Mouse (Mus musculus) brain, embryonic 14.5 days (tissue): ENCODE data around the gene Vgf.

ENCODE experiments used
- CTCF ChIP-seq: fragments of 200-500 bp; IDR thresholded peaks from 2 replicates; pipeline ENCODE4 v1.5.1; 2012; ENCODE audit warnings: inconsistent platforms, mild to moderate bottlenecking, moderate library complexity, borderline replicate concordance; ENCODE audit not compliant: insufficient read depth, insufficient read length; ENCODE audit errors: extremely low read depth
- POLR2A ChIP-seq: fragments of 200-500 bp; IDR thresholded peaks from 2 replicates; pipeline ENCODE4 v1.6.1; 2012; ENCODE audit warnings: mild to moderate bottlenecking, inconsistent platforms, borderline replicate concordance; ENCODE audit not compliant: poor library complexity, insufficient read depth, insufficient read length, severe bottlenecking; ENCODE audit errors: extremely low read depth

DNA sequence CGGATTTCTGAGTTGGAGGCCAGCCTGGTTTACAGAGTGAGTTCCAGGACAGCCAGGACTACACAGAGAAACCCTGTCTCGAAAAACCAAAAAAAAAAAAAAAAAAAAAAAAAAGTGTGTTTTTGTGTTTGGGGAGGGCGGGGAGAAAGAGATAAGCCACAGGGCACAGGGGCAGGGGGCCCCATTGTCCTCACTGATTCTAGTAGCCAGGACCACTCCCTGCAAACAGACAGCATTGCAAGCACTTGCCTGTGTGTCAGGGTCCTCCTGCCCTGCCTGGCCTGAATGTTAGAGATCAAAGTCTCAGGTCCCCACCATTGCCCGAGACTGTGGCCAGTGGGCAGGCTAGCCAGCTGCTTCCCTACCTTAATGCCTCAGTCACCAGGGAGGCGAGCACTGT is 26.7 kb upstream of the Vgf start:
- TF ChIP-seq CTCF = no peak
- no peak for TF ChIP-seq POLR2A
